In genomic region chr4:30789976-30790657, GRCm38 (mm10) we compare ENCODE assay signal across 16 mouse cellular contexts.
DNase-seq lines count a peak whose midpoint lies in the region; ATAC-seq and TF ChIP-seq lines count a peak whose summit lies in the region.
"Had no signal": no experiment of that assay in that cellular context is flagged by ENCODE, and none has a peak within 500 bp of the region (broad histone marks: within the 10 kb centered on the region; RNA-seq: fewer than 3 reads in every experiment).

No protein-coding gene starts in this region.

- no peak overlapping the region for H3K4me3 ChIP-seq in forebrain, embryonic 13.5 days
- no peak overlapping the region for H3K4me3 ChIP-seq in forebrain, embryonic 12.5 days (replicated peaks)
- H3K4me3 ChIP-seq in neural tube, embryonic 13.5 days, result no peak overlapping the region
- no peak overlapping the region for H3K4me3 ChIP-seq in neural tube, embryonic 15.5 days (replicated peaks)
- no peak overlapping the region for H3K4me3 ChIP-seq in hindbrain, postnatal 0 days (ENCODE audit: low read length)
- H3K4me3 ChIP-seq: intestine, embryonic 15.5 days had no signal

- H3K9ac ChIP-seq in forebrain, embryonic 13.5 days, result no peak overlapping the region
- no peak overlapping the region for H3K9ac ChIP-seq in forebrain, embryonic 12.5 days
- H3K9ac ChIP-seq in neural tube, embryonic 13.5 days, result no peak overlapping the region
- no peak overlapping the region for H3K9ac ChIP-seq in neural tube, embryonic 15.5 days (replicated peaks)
- no peak overlapping the region for H3K9ac ChIP-seq in hindbrain, postnatal 0 days (replicated peaks; ENCODE audit: low read length)
- H3K9ac ChIP-seq: intestine, embryonic 15.5 days had no signal

- no peak for TF ChIP-seq CTCF in hindbrain, postnatal 0 days (IDR thresholded peaks at IDR 0.05; ENCODE audit: low read depth)

- H3K27ac ChIP-seq in forebrain, embryonic 13.5 days, result no peak overlapping the region
- no peak overlapping the region for H3K27ac ChIP-seq in forebrain, embryonic 12.5 days
- peak overlapping the region; percentile 38; the same call in 1 of the 2 replicates for H3K27ac ChIP-seq in neural tube, embryonic 13.5 days (replicated peaks)
- no peak overlapping the region for H3K27ac ChIP-seq in neural tube, embryonic 15.5 days (replicated peaks)
- H3K27ac ChIP-seq in hindbrain, postnatal 0 days, result no peak overlapping the region
- H3K27ac ChIP-seq: intestine, embryonic 15.5 days had no signal

- no peaks in the 10 kb centered on the region for H3K36me3 ChIP-seq in forebrain, embryonic 13.5 days (ENCODE audit: poor library complexity, severe bottlenecking)
- no peaks in the 10 kb centered on the region for H3K36me3 ChIP-seq in forebrain, embryonic 12.5 days (replicated peaks)
- H3K36me3 ChIP-seq in neural tube, embryonic 13.5 days, result no peaks in the 10 kb centered on the region
- H3K36me3 ChIP-seq in neural tube, embryonic 15.5 days, result no peaks in the 10 kb centered on the region
- H3K36me3 ChIP-seq in hindbrain, postnatal 0 days (ENCODE audit: insufficient read depth, low read length), result no peaks in the 10 kb centered on the region
- H3K36me3 ChIP-seq: intestine, embryonic 15.5 days had no signal

- H3K27me3 ChIP-seq in forebrain, embryonic 13.5 days, result no peaks in the 10 kb centered on the region
- H3K27me3 ChIP-seq in forebrain, embryonic 12.5 days, result no peaks in the 10 kb centered on the region
- no peaks in the 10 kb centered on the region for H3K27me3 ChIP-seq in neural tube, embryonic 13.5 days
- no peaks in the 10 kb centered on the region for H3K27me3 ChIP-seq in neural tube, embryonic 15.5 days (replicated peaks)
- no peaks in the 10 kb centered on the region for H3K27me3 ChIP-seq in hindbrain, postnatal 0 days (ENCODE audit: insufficient read depth, low read length)
- H3K27me3 ChIP-seq: intestine, embryonic 15.5 days had no signal

- ATAC-seq in forebrain, embryonic 13.5 days, result peak; percentile 45; the same call in 1 of the 2 replicates
- ATAC-seq in forebrain, embryonic 12.5 days (ENCODE audit: low FRiP score), result no peak
- no peak for ATAC-seq in neural tube, embryonic 13.5 days (ENCODE audit: low read depth)
- no peak for ATAC-seq in neural tube, embryonic 15.5 days (ENCODE audit: low FRiP score)
- 0 out of 2 replicates have a peak, but pooled peaks have one; percentile 18 for ATAC-seq in hindbrain, postnatal 0 days
- ATAC-seq: intestine, embryonic 15.5 days had no signal

- H3K4me2 ChIP-seq in forebrain, embryonic 13.5 days, result no peak overlapping the region
- H3K4me2 ChIP-seq in forebrain, embryonic 12.5 days, result no peak overlapping the region
- no peak overlapping the region for H3K4me2 ChIP-seq in neural tube, embryonic 13.5 days
- H3K4me2 ChIP-seq in neural tube, embryonic 15.5 days, result no peak overlapping the region
- no peak overlapping the region for H3K4me2 ChIP-seq in hindbrain, postnatal 0 days (ENCODE audit: low read depth, low read length)
- H3K4me2 ChIP-seq: heart, embryonic 11.5 days; intestine, embryonic 15.5 days had no signal

- peaks cover 9% of the 10 kb centered on the region for H3K4me1 ChIP-seq in forebrain, embryonic 13.5 days
- H3K4me1 ChIP-seq in forebrain, embryonic 12.5 days, result peaks cover 9% of the 10 kb centered on the region
- peaks cover 15% of the 10 kb centered on the region for H3K4me1 ChIP-seq in neural tube, embryonic 13.5 days (replicated peaks)
- peaks cover 7% of the 10 kb centered on the region; the same call in 1 of the 2 replicates for H3K4me1 ChIP-seq in neural tube, embryonic 15.5 days
- H3K4me1 ChIP-seq in hindbrain, postnatal 0 days (ENCODE audit: insufficient read depth, low read length), result no peaks in the 10 kb centered on the region
- H3K4me1 ChIP-seq: intestine, embryonic 15.5 days had no signal

- 19% methylated on average over 5 of the region's 5 CpGs for WGBS in forebrain, embryonic 13.5 days
- WGBS in forebrain, embryonic 12.5 days, result 32% methylated on average over 5 of the region's 5 CpGs
- WGBS in neural tube, embryonic 13.5 days, result 37% methylated on average over 5 of the region's 5 CpGs
- WGBS in neural tube, embryonic 15.5 days, result 44% methylated on average over 5 of the region's 5 CpGs
- WGBS in hindbrain, postnatal 0 days, result 43% methylated on average over 5 of the region's 5 CpGs

- DNase-seq in hindbrain, postnatal 0 days (ENCODE audit: low spot score), result no peak
- DNase-seq in retina, postnatal 1 day, result peak; percentile 69
- no peak for DNase-seq in urinary bladder, postnatal 36 days (ENCODE audit: low spot score in 2 of 2)
- no peak for DNase-seq in thymus, postnatal 36 days
- DNase-seq: adrenal gland, adult 8-10 months; cerebellum, adult 18-20 months; gastrocnemius, postnatal 36 days; lung, adult 18-20 months; lung, postnatal 36 days; thymus, adult 2 months had no signal

- H3K9me3 ChIP-seq in forebrain, embryonic 13.5 days (replicated peaks), result no peaks in the 10 kb centered on the region
- H3K9me3 ChIP-seq in forebrain, embryonic 12.5 days, result no peaks in the 10 kb centered on the region
- no peaks in the 10 kb centered on the region for H3K9me3 ChIP-seq in neural tube, embryonic 13.5 days
- H3K9me3 ChIP-seq in neural tube, embryonic 15.5 days (replicated peaks), result no peaks in the 10 kb centered on the region
- H3K9me3 ChIP-seq in hindbrain, postnatal 0 days (ENCODE audit: low read length), result no peaks in the 10 kb centered on the region
- H3K9me3 ChIP-seq: intestine, embryonic 15.5 days had no signal

Comparison
In these comparisons a context has a peak if more than half of its experiments do, and no peak if none do; other contexts are left out.
1. ATAC-seq: peak in forebrain, embryonic 13.5 days (single experiment) and hindbrain, postnatal 0 days (single experiment); none in forebrain, embryonic 12.5 days (single experiment), neural tube, embryonic 13.5 days (single experiment) and neural tube, embryonic 15.5 days (single experiment).